Mouse (Mus musculus) myocyte (in vitro differentiated cells): ENCODE measurements around the gene Ctnnb1.

Experiments used
- E2F4 ChIP-seq: IDR thresholded peaks from one replicate; pipeline ENCODE4 v1.6.1; 2011; ENCODE audit warnings: mild to moderate bottlenecking, control low read depth, moderate library complexity; ENCODE audit not compliant: insufficient read depth
- MYOD1 ChIP-seq, 3 experiments: IDR thresholded peaks; one replicate each; pipeline ENCODE4 v1.6.1; 2011; ENCODE audit warnings: control low read depth in 2 of 3, low read depth in 2 of 3, mild to moderate bottlenecking in 2 of 3, moderate library complexity in 1 of 3; ENCODE audit not compliant: insufficient read length in 2 of 3, control insufficient read depth in 1 of 3
- POLR2A ChIP-seq: IDR thresholded peaks from one replicate; pipeline ENCODE4 v1.6.1; 2011; ENCODE audit warnings: low read depth, mild to moderate bottlenecking, control low read depth, moderate library complexity; ENCODE audit not compliant: insufficient read length
- POLR2AphosphoS2 ChIP-seq: IDR thresholded peaks from one replicate; pipeline ENCODE4 v1.6.1; 2011; ENCODE audit warnings: low read depth, control low read depth; ENCODE audit not compliant: insufficient read length
- SRF ChIP-seq: IDR thresholded peaks from one replicate; pipeline ENCODE4 v1.6.1; 2011; ENCODE audit warnings: low read depth; ENCODE audit not compliant: control insufficient read depth, insufficient read length
- TCF12 ChIP-seq: IDR thresholded peaks from one replicate; pipeline ENCODE4 v1.6.1; 2011; ENCODE audit warnings: mild to moderate bottlenecking, control low read depth; ENCODE audit not compliant: poor library complexity, insufficient read depth, severe bottlenecking
- TCF3 ChIP-seq: IDR thresholded peaks from one replicate; pipeline ENCODE4 v1.6.1; 2011; ENCODE audit warnings: low read depth, control low read depth; ENCODE audit not compliant: insufficient read length
- USF1 ChIP-seq: IDR thresholded peaks from one replicate; pipeline ENCODE4 v1.6.1; 2011; ENCODE audit warnings: low read depth, mild to moderate bottlenecking, control low read depth, moderate library complexity

DNA sequence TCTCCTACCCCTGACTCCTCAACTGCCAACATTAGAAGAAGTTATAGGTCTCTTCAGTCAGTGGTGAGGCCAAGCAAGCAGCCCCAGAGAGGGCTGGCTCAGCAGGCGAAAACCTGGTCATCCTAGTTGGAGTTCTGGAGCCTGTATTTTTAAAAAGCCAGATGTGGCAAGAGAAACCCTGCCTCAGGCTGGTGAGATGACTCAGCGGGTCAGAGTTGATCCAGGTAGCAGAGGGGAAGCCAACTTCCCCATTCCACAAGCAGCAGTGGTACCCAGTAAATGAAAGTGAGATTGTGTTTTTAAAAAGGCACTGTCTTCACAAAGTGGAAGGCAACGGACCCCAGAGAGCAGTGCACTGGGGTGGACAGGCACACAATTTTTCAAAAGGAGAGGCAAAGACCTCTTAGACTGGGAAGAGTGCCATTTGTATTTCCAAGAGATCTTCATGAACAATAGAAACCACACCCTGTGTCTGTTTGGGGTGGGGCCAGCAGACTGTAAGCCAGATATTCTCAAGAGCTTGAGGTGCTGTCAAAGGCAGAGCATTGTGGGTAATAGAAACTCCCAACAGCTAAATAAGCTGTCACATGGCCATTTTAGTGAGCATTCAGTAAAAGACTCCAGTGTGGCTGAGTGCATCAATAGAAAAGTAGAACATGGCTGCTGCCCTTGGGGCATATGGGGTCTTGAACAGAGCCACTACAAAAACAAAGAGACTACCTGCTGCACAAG lies 33.1 kb downstream of the Ctnnb1 start:
- TF ChIP-seq POLR2A (no peak), TCF3 (no peak), USF1 (no peak), POLR2AphosphoS2 (no peak), SRF (no peak), MYOD1 (IDR thresholded peaks at IDR 0.05; ENCODE audit: control insufficient read depth in 1 of 3, insufficient read length in 2 of 3, low read depth in 2 of 3) (no peak), E2F4 (no peak), TCF12 (no peak)
